Mouse (Mus musculus): Measurements from ENCODE around the gene Eipr1.

Eipr1 gene

DNA sequence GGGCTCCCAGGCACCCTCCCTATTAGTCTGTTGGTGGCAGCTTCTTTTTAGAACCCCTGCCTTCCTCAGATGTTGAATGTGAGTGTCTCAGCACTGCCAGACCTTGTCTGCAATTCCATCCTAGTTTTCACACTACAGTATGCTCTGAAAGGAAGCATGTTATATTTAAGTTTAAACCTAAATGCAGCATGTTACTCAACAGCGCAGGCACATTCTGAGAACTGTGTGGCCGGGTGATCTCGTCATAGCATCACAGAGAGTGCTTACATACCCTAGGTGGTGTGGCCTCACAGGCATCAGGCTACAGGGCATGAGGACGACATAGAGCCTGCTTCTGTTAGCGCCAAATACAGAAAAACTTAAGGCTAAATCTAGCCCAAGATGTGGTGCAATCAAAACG is 24.0 kb downstream of the Eipr1 start:
- DNase-seq (ENCODE audit: low read depth) = no peak

DNA sequence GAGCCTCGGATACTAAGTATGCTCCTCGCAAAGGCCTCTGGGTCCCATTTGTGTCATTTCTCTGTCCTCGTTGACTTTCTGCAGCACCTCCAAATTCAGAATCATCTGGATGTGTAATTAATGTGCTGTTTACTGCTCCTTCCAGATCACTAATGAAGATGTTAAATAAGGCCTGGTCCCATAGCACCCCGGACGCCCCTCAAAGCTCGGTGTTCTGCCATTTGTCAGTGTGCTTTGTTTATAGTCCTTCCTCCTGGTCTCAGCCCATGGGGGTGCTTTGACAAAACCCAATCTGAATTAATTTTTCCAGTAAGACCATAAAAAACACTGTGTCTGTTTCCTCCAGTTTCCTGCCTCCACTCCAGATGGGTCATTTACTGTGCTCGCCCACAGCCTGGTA is 28.6 kb downstream of the Eipr1 start:
- no peak for DNase-seq (ENCODE audit: low read depth)

DNA sequence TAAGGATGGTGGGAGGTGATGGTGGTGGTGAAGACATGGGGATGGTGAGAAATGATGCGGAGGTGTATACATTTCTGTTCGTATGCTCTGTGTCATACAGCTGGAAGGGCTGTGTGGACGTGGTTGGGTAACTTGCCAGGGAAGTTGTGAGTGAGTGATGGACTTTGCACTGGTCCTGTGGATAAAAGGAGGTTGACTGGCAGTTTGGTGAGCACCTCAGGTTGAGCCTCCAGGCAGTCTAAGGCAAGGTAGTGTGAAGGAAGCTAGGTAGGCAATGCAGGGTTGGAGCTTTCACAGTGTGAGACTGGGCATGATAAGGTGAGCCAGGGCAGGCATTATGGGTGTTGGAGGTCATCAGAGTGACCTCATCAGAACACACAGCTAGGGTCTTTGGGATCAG is 31.0 kb downstream of the Eipr1 start:
- DNase-seq (ENCODE audit: low read depth) = no peak

DNA sequence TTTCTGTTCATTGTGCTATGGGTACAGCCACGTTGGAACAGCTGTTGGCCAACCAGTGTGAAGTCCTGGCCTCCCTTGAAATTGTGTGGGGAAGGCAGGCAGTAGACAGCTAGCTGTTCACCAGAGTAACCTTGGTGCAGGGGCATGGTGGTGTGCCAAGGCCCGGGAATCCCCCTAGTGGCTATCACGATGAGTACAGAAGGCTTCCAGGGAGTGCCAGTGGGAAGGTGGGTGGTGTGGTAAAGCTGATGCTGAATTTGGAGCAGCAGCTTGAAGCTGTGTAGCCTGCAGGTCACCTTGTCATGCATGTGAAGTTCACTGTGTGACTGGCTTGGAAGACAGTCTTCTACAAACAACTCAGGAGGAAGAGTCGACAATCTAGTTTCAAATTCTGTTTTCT is 32.8 kb downstream of the Eipr1 start:
- no peak for DNase-seq (ENCODE audit: low read depth)

DNA sequence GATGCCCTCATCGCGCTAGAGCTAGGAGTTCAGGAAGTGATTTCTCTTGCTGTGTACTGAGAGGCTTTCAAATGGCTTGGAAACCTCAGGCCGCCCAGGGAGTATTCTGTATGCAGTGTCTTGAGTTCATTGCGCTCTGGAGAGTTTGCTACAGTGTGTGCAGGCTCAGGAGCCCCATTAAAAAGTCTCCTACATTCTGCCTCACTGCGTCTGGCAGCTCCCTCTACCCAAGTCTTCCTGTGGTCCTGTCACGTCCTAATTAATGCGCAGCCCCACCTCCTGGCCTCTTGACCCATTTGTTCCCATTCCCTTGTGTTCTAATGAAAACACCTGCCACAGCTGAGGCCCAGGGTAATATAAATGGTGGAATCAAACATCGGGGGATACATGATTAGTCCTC is 33.3 kb downstream of the Eipr1 start:
- DNase-seq (ENCODE audit: low read depth) = no peak

DNA sequence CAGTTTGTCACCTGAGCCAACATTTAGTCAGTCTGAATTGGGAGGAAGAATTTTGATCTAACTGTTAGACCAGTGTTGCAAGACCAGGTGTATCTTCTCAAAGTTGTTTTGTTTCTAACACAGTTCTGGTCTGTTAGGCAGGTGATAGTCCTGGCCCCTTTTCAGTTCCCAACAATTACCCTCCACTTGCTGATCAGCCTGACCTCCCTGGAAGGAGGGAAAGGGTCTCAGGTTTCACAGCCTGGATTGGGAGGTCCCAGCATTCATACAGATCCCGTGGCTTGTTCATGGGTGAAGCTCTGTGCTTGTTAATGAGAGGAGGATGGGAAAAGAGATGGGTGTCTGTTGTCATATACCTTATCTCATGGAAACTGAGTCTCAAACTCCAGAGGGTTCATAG is 33.7 kb downstream of the Eipr1 start:
- DNase-seq (ENCODE audit: low read depth) = no peak

DNA sequence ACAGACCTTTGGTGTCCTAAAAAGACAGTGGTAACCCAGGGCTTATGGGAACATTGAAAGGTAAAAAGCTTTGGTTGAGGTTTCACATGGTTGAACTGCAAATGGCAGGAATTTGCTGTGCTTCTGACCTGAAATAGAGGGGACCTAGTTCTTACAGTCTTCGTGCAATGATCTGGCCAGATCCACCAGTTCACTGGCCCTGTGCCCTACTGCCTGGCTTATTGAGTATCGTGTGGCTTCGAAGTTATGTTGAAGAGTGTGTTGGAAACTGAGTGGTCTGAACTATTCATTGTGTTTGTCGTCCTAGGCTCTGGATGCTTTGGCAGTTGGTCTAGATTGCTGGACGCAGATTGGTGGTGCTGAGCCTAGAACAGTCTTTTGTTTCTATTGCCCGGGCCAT is 34.7 kb downstream of the Eipr1 start:
- DNase-seq (ENCODE audit: low read depth) = no peak

DNA sequence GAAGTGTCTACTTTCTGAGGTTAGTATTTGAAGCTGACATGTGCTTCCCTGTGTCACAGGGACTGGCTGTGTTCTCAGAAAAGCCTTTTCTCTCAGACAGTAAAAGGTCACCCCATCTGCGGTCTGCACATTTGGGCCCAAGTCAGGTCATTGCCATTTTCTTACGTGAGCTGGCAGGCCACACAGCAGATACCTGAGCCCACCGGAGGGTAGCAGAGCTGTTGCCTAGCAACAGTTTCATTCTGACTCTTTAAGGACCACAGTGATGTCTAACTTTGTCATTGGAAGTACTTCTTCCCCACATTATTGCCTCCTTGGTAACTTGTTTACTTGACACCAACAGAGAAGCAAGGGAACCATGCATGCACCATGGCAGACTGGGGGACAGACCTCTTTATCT is 41.0 kb downstream of the Eipr1 start:
- DNase-seq (ENCODE audit: low read depth) = no peak

DNA sequence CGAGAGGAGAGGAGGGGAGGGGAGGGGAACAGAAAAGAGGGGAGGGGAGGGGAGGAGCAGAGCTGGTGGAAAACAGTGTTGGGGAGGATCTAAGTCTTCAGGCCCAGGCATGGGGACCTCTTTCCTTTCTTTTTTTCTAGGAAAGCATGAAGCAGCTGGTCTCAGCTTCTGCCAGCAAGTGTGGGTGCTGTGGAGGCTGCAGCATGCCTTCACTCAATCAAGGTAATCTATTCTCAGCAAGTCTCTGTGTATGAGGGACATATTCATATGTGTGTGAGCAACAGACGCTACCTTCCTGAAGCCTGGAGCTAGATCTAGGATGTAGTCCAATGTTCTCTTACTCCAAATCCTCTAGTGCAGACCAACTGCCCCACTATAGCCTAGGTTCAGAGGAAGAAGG is 42.1 kb downstream of the Eipr1 start:
- no peak for DNase-seq (ENCODE audit: low read depth)

DNA sequence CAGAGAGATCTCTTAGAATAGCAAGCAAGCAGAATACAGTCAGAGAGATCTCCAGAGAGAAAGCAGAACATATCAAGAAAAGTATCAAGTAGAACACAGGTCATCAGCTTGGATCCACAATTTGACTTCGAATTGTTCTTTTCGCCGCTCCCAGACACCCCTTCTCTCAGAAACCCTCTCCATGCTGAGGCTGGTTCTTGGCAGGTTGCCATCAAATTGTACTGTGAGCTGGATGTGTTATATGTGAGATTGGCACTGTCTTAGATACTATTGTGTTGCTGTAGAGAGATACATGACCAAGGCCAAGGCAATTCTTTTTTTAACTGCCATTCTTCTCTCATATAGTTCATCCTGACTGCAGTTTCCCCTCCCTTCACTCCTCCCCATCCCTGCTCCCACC is 43.4 kb downstream of the Eipr1 start:
- DNase-seq (ENCODE audit: low read depth) = no peak

DNA sequence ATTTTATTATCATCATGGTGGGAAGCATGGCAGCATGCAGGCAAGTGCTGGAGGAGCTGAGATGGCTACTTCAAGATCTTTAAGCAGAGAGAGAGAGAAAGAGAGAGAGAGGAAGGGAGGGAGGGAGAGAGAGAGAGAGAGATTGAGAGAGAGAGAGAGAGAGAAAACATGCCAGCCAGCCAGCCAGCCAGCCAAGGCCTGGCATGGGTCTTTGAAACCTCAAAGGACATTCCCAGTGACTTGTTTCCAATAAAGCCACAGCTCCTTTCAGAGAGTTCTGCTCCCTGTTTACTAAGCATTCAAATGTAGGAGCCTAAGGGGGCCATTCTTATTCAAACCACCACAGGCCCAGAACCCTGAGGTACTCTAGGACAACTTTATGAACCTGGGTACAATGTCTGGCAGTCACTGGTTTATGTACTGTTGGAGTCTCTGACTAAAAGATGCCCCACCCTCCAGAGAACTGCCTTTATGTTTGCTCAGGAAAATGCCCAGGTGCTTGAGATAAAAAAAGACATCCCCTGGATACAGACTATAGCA is 45.3 kb downstream of the Eipr1 start:
- DNase-seq (ENCODE audit: low read depth) = no peak

DNA sequence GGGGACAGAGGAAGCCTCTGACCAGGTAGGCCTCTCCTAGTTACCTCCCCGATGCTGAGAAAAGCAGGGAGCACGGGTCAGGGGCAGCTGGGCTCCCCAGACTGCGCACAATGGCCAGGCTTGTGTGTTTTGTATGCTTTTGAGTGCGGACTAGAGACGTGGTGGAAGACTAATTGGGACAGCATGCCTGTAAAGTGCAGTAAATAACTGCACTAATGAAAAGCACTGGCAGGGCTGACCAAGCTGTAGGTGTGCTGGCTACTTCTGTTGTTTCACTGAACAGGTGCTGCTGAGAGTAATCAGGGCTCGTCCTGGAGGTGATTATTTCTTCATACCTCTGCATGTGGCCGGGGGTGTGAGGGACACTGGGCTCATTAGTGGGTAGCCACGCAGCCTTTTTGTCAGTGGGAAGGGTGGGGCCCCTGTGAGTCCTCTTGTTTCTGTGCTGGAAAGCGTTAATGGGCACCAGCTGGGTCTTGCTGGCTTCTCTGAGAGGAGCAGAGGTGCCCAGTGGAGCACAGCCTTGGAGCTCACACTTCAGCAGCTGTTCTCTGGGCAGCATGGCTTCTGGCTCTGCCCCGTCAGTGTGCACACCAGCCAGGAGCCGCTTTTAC is 48.3 kb downstream of the Eipr1 start:
- DNase-seq (ENCODE audit: low read depth) = no peak

DNA sequence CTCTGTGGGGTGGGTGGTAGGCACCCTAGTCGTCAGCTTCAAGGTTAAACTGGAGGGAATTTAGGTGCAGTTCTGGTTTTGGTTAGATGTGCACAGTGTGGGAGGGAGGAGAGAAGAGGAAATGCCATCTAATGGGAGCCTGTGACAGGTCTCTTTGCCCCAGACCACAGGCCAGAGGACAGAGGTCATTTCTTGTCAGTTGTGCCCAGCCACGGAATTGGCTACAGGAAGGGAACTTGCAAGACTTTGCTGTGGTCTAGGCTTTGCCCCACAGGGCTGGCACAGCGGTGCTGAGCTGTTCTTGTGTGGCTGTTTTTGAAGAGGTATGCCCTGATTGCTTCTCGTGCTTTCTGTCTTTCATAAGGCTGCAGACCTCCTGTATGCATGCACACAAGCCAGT is 48.8 kb downstream of the Eipr1 start:
- DNase-seq (ENCODE audit: low read depth) = no peak

DNA sequence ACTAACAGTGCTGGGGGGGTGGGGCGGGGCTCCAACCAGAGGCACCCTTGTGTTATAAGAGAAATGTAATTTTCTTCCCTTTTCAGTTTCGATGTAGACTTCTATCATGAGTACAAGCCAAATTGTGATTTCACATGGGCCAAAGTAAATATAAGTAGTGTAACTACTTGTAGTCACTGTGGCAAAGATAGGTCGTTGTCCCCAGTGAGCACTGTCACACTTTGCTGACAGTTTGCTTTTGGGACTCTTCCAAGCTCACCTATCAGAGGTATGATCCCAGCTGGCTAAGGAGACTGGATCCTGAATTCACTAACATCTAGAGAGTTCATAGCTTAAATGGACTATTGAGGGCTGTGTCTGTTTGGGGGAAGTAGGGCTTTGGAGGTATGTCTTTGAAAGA is 49.3 kb downstream of the Eipr1 start:
- DNase-seq (ENCODE audit: low read depth) = no peak

DNA sequence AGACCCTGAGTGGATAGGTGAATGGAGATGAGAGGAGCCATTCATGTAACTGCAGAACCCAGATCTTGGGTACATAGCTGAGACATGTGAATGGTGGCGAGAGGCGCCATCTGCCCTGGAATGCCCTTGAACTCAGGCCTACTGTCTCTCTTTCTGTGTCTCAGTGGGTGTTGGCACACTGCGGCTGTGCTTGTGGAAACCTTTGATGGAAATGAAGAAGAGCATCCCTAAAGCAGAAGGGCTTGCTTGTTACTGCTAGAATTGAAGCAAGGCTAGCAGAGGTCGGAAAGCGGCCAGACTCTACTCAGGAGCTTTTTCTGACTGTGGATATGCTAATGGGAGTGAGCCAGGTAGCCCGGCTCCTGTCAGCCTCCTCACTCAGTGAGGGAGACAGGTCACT is 50.1 kb downstream of the Eipr1 start:
- no peak for DNase-seq (ENCODE audit: low read depth)

DNA sequence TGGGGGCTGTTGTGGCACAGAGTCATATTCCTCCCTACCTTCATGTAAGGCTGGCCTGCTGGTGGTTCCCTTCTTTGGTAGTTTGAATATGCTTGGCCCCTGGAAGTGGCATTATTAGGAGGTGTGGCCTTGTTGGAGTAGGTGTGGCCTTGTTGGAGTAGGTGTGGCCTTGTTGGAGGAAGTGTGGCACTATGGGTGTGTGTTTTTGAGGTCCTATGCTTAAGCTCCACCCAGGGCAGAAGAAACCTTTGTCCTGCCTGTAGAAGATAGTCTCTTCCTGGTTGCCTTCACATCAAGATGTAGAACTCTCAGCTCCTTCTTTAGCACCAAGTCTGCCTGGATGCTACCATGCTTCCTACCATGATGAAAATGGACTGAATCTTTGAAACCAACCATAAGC is 51.4 kb downstream of the Eipr1 start:
- no peak for DNase-seq (ENCODE audit: low read depth)

DNA sequence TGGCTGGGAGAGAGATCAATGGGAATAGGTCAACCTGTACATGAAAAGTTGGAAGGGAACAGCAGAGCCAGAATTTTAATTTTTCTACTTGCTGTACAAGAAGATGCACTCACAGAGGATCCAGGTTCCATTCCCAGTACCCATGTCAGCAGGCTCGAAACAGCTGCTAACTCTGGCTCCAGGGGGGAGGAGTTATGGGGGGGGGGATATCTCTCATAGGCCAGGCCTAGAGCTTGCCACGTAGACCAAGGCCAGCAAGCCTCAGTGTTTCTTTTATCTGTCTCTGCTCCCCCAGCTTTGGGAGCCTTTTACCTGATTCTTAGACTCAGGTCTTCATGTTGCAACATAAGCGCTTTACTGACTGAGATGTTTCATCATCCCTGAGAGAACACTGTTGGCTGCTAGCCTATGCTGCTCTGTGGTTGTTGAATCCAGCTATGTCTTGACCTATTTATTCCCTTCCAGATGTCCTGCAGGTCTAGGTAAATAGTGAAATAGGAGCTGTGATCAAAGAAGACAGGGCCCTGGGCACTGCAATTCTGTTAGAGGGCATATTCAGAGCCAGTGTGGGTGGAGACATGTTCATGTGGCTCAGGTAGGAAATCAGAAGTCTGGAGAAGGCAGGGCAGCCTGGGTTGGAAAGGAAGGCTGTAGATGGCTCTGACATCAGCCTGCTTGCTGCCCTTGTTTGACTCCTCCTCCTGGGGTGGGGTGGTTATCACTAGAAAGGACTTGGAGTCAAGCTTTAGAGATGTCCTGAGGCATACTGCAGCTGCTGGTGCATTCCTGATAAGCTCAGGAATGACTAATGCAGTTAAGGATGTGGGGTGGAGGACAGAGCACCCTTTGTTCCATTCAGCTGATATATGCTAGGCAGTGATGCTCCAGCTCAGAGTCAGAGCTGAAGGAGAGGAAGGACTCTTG is 53.2 kb downstream of the Eipr1 start:
- DNase-seq (ENCODE audit: low read depth) = peak; percentile 89

DNA sequence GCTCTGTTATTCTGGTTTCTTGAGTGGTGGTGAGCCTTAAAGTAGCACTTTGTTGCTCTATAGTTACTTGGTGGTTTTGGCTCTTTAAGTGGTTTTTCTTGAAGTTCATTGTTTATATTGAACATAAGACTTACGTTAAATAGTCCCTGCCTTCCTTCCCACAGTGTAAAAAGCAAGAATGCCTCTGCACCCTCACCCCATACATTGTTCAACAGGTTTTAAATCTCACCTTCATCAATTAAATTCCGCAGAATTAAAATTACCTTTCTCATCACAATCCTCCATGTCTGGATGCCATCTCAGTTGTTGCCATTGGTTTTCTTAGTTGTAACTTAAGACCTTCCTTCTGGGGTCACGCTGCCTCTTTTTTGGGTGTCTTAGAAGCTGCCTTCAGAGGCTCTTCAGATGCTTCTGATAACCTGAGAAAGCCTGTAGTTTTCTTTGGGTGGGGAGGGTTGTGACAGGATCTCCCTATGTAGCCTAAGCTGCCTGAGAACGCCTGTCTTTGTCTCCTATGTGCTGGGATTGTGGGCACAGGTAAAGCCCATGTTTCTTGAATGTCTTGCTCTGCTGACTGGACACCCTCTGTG is 57.3 kb downstream of the Eipr1 start:
- no peak for DNase-seq (ENCODE audit: low read depth)

DNA sequence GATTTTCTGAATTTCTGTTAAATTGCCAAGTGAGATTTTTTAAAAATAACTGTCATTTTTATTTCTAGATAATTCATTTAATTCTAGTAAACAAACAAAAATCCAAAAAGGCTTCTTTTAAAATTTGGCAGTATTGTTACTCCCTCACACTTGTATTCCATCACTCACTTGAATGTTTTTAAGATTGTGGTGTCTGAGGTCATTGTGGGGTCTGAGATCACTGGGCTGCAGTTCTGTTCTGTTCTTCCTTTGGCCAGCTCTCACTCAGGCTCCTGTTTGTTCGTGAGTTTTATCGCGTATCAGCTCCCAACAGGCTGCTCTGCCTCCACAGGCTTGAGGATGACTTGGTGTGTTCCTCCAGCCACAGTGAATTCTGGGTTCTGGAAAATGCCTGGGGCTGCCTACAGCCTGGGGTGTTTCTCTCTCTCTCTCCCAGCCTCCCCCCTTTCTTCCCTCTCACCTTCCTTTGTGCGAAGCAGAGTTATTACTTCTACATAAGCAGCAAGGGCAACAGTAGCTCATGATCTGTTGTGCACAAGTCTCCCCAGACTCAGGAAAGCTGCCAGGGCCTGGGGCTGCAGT is 58.2 kb downstream of the Eipr1 start:
- DNase-seq (ENCODE audit: low read depth) = no peak

DNA sequence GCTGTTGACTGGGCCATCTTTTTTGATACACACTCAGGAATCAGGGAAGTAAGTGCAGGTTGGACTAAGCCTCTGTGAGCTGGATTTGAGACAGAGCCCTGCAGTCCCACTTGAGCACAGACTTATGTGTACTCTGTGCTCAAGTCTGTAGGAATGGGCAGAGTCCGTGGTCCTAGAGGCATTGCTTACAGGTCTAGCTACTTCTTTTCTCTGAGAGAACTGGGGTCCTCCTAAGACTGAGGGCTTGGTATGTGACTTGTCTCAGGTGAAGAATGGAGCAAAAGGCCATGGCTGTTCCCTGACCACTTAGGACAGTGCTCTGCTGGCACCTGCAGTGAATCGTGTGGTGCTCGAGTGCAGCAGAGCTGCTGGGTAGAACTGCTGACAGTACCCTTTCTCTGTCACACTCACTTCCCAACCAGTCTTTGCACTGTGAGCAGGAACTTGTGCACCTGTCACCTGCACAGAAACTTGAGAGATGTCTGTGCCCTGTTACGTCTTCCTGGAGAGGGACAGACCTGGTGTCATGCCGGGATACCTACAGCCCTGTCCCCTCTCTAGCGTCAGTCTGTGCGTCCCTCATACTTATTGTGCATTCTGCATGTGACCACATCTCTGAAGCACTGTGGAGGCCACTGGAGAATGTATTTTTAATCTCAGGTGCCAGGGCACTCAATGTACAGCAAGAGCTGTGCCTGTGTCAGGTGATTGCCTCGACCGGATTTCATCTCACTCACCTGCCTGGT is 65.3 kb downstream of the Eipr1 start:
- DNase-seq (ENCODE audit: low read depth) = no peak

DNA sequence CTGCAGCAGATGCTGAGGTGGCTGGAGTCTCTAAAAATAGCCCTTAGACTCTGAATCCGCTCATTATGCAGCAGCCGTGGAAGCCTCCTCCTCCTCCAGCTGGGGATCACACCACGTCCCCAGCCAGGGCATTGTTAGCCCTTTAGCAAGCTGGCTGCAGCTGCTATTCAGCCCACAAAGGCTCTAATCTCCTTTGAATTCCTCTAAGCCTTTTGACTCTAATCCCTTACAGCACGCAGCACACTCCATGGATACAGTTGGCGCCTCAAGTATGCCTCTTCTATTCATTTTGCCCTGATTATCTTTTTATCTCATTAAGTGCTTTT is 65.8 kb downstream of the Eipr1 start:
- DNase-seq (ENCODE audit: low read depth) = no peak

DNA sequence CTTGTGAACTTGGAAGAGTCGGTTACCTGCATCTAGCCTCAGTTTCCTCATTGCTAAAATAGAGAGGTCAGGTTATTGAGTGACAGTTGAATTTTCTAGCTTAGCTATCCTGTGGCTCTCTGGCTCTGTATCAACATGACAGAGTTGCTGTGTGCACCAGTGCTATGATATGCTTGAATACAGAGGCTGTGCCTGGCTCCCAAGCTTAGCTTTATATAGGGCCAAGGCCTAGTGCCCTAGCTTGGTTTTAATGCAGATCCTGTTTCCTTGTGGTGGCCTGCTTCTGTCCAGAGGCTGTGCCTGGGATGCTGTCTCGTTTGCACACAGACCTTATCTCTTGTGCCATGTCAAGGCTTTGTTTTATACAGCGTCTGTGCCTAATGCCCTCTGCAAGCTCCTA is 66.3 kb downstream of the Eipr1 start:
- no peak for DNase-seq (ENCODE audit: low read depth)

Data from c-Kit-positive CD71-positive TER-119-negative erythroid progenitor cells, embryonic 14.5 days (primary cell).